Mouse (Mus musculus): ENCODE measurements around the gene Olfr360.
"Not testable (repeated sequence)": the region's sequence is repeated elsewhere in the genome, so short reads cannot be mapped to it uniquely, and the experiment has no call there.

Gene Olfr360

DNA sequence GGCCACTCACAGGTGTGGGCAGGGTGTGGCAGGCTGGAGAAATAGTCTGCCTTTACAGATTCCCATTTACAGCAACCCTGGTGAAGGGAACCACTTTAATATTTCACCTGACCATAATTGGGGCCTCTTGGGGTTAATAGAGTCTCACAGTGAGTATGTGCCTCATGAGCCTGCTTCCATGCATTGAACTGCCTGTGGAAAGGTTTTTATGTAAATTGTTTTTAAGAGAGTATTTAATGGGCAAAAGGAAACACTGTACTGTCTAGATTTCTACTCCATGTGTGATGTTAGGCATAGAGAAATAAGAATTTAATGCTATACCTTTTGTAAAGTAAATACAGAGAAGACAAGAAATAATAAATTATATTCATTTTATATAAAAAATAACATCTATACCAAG, at the start of gene Olfr360:
Olfr360 (plus strand) TSS at position 301 of the 400 bp plus-strand sequence.
- no peak for DNase-seq (ENCODE audit: low spot score in 2 of 2)

GRCm38 (mm10) chr2:37089190-37089589, 23.6 kb downstream of the Olfr360 start, which contains the start of gene Olfr361:
TSS of gene Olfr361 (minus strand) at chr2:37089290.
- not testable (repeated sequence) for DNase-seq (ENCODE audit: low spot score in 2 of 2)

DNA sequence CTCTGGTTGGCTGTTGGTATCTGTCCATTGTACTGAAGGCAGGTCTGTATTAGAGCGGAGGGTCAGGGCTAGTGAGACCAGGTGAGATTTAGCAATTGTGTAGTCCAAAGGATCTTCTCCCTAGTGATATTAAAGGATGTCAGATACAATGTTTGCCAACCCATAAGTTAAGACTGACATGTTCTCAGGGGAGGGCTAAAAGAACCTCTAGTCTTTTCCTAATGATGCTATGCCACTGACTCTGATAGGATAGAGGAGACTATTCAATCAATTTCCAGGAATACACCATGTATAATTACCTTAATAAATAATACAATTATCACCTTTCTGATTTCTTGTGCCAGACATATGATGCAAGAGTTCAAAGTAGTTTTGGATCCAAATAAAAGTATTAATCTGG, 52.3 kb downstream of the Olfr360 start, which contains the start of gene Olfr362:
Olfr362 (minus strand) TSS at position 101 of the 400 bp plus-strand sequence.
- no peak for DNase-seq (ENCODE audit: low spot score in 2 of 2)

All from frontal cortex, postnatal 25 days (tissue).